Mouse (Mus musculus) embryonic facial prominence, embryonic 14.5 days (tissue): ENCODE measurements around the gene Ctnna3. TPM values are rescaled to one million over a fixed set of nuclear protein-coding genes. Genes with fewer than 3 reads are reported as not detected.

Source experiments
- ATAC-seq: fragments of 200-750 bp; cut with Nextera tagmentation; 2 replicates; pipeline ENCODE4 v1.8.0; 2017; ENCODE audit warnings: low read depth, moderate number of reproducible peaks, moderate TSS enrichment
- DNase-seq: peaks from one replicate; pipeline ENCODE4 v3.0.0-alpha.2; 2015; ENCODE audit warnings: low spot score
- H3K27ac ChIP-seq: fragments of 300-500 bp; sonication (generic); replicated peaks from 2 replicates; pipeline ENCODE4 v1.5.1; 2014; ENCODE audit warnings: low read depth, mild to moderate bottlenecking, low read length, moderate library complexity
- H3K27me3 ChIP-seq: fragments of 300-500 bp; sonication (generic); replicated peaks from 2 replicates; pipeline ENCODE4 v1.6.1; 2014; ENCODE audit warnings: low read length; ENCODE audit not compliant: control insufficient read depth, insufficient read depth
- H3K36me3 ChIP-seq: fragments of 300-500 bp; sonication (generic); 2 replicates; pipeline ENCODE4 v1.6.1; 2014; ENCODE audit warnings: low read length, mixed read lengths; ENCODE audit not compliant: control insufficient read depth, insufficient read depth
- H3K4me1 ChIP-seq: fragments of 300-500 bp; sonication (generic); 2 replicates; pipeline ENCODE4 v1.6.1; 2014; ENCODE audit warnings: antibody characterized with exemption, low read length; ENCODE audit not compliant: control insufficient read depth, insufficient read depth
- H3K4me2 ChIP-seq: fragments of 300-500 bp; sonication (generic); 2 replicates; pipeline ENCODE4 v1.6.1; 2014; ENCODE audit warnings: low read depth, mild to moderate bottlenecking, low read length, moderate library complexity, mixed read lengths
- H3K4me3 ChIP-seq: fragments of 300-500 bp; sonication (generic); 2 replicates; pipeline ENCODE4 v1.5.1; 2014; ENCODE audit warnings: low read depth, mild to moderate bottlenecking, low read length
- H3K9ac ChIP-seq: fragments of 300-500 bp; sonication (generic); 2 replicates; pipeline ENCODE4 v1.6.1; 2014; ENCODE audit warnings: low read depth, mild to moderate bottlenecking, low read length, moderate library complexity, mixed read lengths
- H3K9me3 ChIP-seq: fragments of 300-500 bp; sonication (generic); 2 replicates; pipeline ENCODE4 v1.6.1; 2016; ENCODE audit warnings: low read length; ENCODE audit not compliant: control insufficient read depth
- WGBS: fragments of 180-500 bp; shearing (Covaris S2); extraction: QIAGEN DNeasy Blood & Tissue Kit; methylation state at CpG from one replicate; pipeline ENCODE4 v1.1.7; 2014; 5-methylcytosine and 5-hydroxymethylcytosine counted together
- polyA plus RNA-seq: library from polyadenylated mRNA; unstranded; fragments of >200 nt; fragmentation: Nextera tagmentation; extraction: Ambion mirVana; gene quantifications from 2 replicates; pipeline ENCODE4 v1.2.1, GENCODE M21; 2014

Ctnna3 gene
- polyA plus RNA-seq, 1 experiment from 2014 or later: 1.6 TPM

- Histone ChIP-seq H3K36me3 (no peaks in the 10 kb centered on the region), H3K9me3 (0 out of 2 replicates have a peak, but pooled peaks cover 10% of the 10 kb centered on the region), H3K4me2 (no peak overlapping the region), H3K27me3 (no peaks in the 10 kb centered on the region), H3K27ac (no peak overlapping the region), H3K4me1 (no peaks in the 10 kb centered on the region), H3K9ac (no peak overlapping the region), H3K4me3 (no peak overlapping the region)
- ATAC-seq (no peak), DNase-seq (no peak)
- WGBS: 91% methylated on average over 1 of the region's 1 CpGs
Measured at GRCm38 (mm10) chr10:64836315-64836714, 1406.4 kb downstream of the Ctnna3 start.

- Histone ChIP-seq H3K36me3 (no peaks in the 10 kb centered on the region), H3K9ac (no peak overlapping the region), H3K27ac (no peak overlapping the region), H3K9me3 (no peaks in the 10 kb centered on the region), H3K27me3 (no peaks in the 10 kb centered on the region), H3K4me3 (no peak overlapping the region), H3K4me2 (no peak overlapping the region), H3K4me1 (no peaks in the 10 kb centered on the region)
- 86% methylated on average over 2 of the region's 2 CpGs for WGBS
- DNase-seq (no peak), ATAC-seq (no peak)
Measured at GRCm38 (mm10) chr10:64861439-64861838, 1431.5 kb downstream of the Ctnna3 start.

GRCm38 (mm10) chr10:64870888-64871287 is 1441.0 kb downstream of the Ctnna3 start:
- no peak overlapping the region for H3K27ac ChIP-seq
- H3K27me3 ChIP-seq: no peaks in the 10 kb centered on the region
- no peak overlapping the region for H3K9ac ChIP-seq
- H3K9me3 ChIP-seq: no peaks in the 10 kb centered on the region
- ATAC-seq: no peak
- no peaks in the 10 kb centered on the region for H3K36me3 ChIP-seq
- H3K4me3 ChIP-seq: no peak overlapping the region
- no peak for DNase-seq
- no peaks in the 10 kb centered on the region for H3K4me1 ChIP-seq
- WGBS: 64% methylated on average over 3 of the region's 3 CpGs
- H3K4me2 ChIP-seq: no peak overlapping the region

GRCm38 (mm10) chr10:64876506-64876905 is 1446.6 kb downstream of the Ctnna3 start:
- no peak for ATAC-seq
- H3K9me3 ChIP-seq: no peaks in the 10 kb centered on the region
- no peak for DNase-seq
- H3K27me3 ChIP-seq: no peaks in the 10 kb centered on the region
- H3K27ac ChIP-seq: no peak overlapping the region
- 68% methylated on average over 2 of the region's 2 CpGs for WGBS
- no peak overlapping the region for H3K9ac ChIP-seq
- no peaks in the 10 kb centered on the region for H3K36me3 ChIP-seq
- no peak overlapping the region for H3K4me2 ChIP-seq
- H3K4me3 ChIP-seq: no peak overlapping the region
- no peaks in the 10 kb centered on the region for H3K4me1 ChIP-seq

GRCm38 (mm10) chr10:64879860-64880259 is 1450.0 kb downstream of the Ctnna3 start:
- Histone ChIP-seq H3K27ac (no peak overlapping the region; the same call in 1 of the 2 replicates), H3K9me3 (no peaks in the 10 kb centered on the region), H3K4me3 (no peak overlapping the region), H3K4me2 (no peak overlapping the region), H3K36me3 (no peaks in the 10 kb centered on the region), H3K27me3 (no peaks in the 10 kb centered on the region), H3K9ac (no peak overlapping the region), H3K4me1 (no peaks in the 10 kb centered on the region)
- no peak for ATAC-seq
- DNase-seq: peak; percentile 17
- WGBS: 46% methylated on average over 3 of the region's 3 CpGs

GRCm38 (mm10) chr10:64886946-64887345 is 1457.0 kb downstream of the Ctnna3 start:
- Histone ChIP-seq H3K27me3 (no peaks in the 10 kb centered on the region), H3K9ac (no peak overlapping the region), H3K4me1 (no peaks in the 10 kb centered on the region), H3K36me3 (no peaks in the 10 kb centered on the region), H3K4me2 (no peak overlapping the region), H3K9me3 (no peaks in the 10 kb centered on the region), H3K27ac (no peak overlapping the region), H3K4me3 (no peak overlapping the region)
- DNase-seq (no peak), ATAC-seq (no peak)
- 91% methylated on average over 9 of the region's 9 CpGs for WGBS

GRCm38 (mm10) chr10:64892458-64892857 is 1462.6 kb downstream of the Ctnna3 start:
- Histone ChIP-seq H3K4me1 (no peaks in the 10 kb centered on the region), H3K9ac (no peak overlapping the region), H3K9me3 (no peaks in the 10 kb centered on the region), H3K4me3 (no peak overlapping the region), H3K27me3 (no peaks in the 10 kb centered on the region), H3K4me2 (no peak overlapping the region), H3K27ac (no peak overlapping the region), H3K36me3 (no peaks in the 10 kb centered on the region)
- no peak for DNase-seq
- ATAC-seq: no peak

GRCm38 (mm10) chr10:64898739-64899138 is 1468.8 kb downstream of the Ctnna3 start:
- DNase-seq (no peak), ATAC-seq (no peak)
- no peak overlapping the region for H3K4me2 ChIP-seq
- H3K9me3 ChIP-seq: no peaks in the 10 kb centered on the region
- no peaks in the 10 kb centered on the region for H3K4me1 ChIP-seq
- no peak overlapping the region for H3K9ac ChIP-seq
- H3K27ac ChIP-seq: no peak overlapping the region
- H3K4me3 ChIP-seq: no peak overlapping the region
- H3K36me3 ChIP-seq: no peaks in the 10 kb centered on the region
- H3K27me3 ChIP-seq: no peaks in the 10 kb centered on the region
- 83% methylated on average over 1 of the region's 1 CpGs for WGBS

- Histone ChIP-seq H3K4me2 (no peak overlapping the region), H3K9me3 (no peaks in the 10 kb centered on the region), H3K4me1 (no peaks in the 10 kb centered on the region), H3K9ac (no peak overlapping the region), H3K27ac (no peak overlapping the region), H3K4me3 (no peak overlapping the region), H3K27me3 (no peaks in the 10 kb centered on the region), H3K36me3 (no peaks in the 10 kb centered on the region)
- DNase-seq (no peak), ATAC-seq (no peak)
- WGBS: 80% methylated on average over 3 of the region's 3 CpGs
Measured at GRCm38 (mm10) chr10:64901726-64902125, 1471.8 kb downstream of the Ctnna3 start.
